Mouse (Mus musculus): ENCODE results near the gene Zbtb3. TPM values are rescaled to one million over a fixed set of nuclear protein-coding genes. Genes with fewer than 3 reads are reported as not detected.

The Zbtb3 gene
- total and polyA plus RNA-seq, 3 experiments = 1.2 to 2.5 (median 2.2) TPM

DNA sequence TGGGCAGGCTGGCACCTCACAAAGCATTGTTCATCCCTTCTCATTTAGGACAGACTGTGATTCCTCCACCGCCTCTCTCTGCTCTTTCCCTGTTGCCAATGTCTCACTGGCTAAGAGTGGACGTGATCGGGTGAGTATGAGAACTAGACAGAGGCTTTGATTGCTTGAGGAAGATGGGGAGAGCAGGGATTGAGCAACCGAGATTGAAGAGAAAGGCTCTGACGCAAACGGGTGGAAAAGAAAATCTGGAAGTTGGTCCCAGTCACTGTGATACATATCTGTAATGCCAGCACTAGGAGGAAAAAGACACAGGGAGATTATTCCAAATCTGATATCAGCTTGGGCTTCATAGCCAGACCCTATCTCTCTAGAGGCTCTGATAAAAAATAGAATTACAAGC is 40.6 kb downstream of the Zbtb3 start:
- no peaks in the 10 kb centered on the region for H3K9me3 ChIP-seq (replicated peaks; ENCODE audit: low read length)
- no peak overlapping the region for H3K27ac ChIP-seq (ENCODE audit: insufficient read depth, low read depth)
- TF ChIP-seq RAD21 (IDR thresholded peaks at IDR 0.05; ENCODE audit: low read depth, low read length) = no peak
- TF ChIP-seq BHLHE40 (IDR thresholded peaks at IDR 0.05; ENCODE audit: low read depth, low read length) = no peak
- TF ChIP-seq CHD1 (IDR thresholded peaks at IDR 0.05; ENCODE audit: low read depth, low read length) = no peak
- no peak for TF ChIP-seq ETS1 (conservative IDR thresholded peaks at IDR 0.05; ENCODE audit: low read depth, low read length)
- TF ChIP-seq TBP (conservative IDR thresholded peaks at IDR 0.05; ENCODE audit: low read depth, low read length) = no peak
- TF ChIP-seq MAZ (IDR thresholded peaks at IDR 0.05; ENCODE audit: low read depth, low read length) = no peak
- no peak for TF ChIP-seq USF2 (conservative IDR thresholded peaks at IDR 0.05; ENCODE audit: low read depth, low read length)
- TF ChIP-seq HCFC1 (IDR thresholded peaks at IDR 0.05; ENCODE audit: low read depth, low read length) = no peak
- no peak for TF ChIP-seq EP300 (IDR thresholded peaks at IDR 0.05; ENCODE audit: low read length)
- TF ChIP-seq TCF12 (IDR thresholded peaks at IDR 0.05; ENCODE audit: low read depth, low read length) = no peak
- TF ChIP-seq MXI1 (IDR thresholded peaks at IDR 0.05; ENCODE audit: low read depth, low read length) = no peak
- TF ChIP-seq POLR2AphosphoS2 (IDR thresholded peaks at IDR 0.05; ENCODE audit: low read depth, low read length) = no peak
- dilution Hi-C loops (cut with MboI; ENCODE audit: extremely low pct_ligation_motif_present, extremely low pct_unique_long_range_greater_than_20kb, low sequenced_read_pairs) (no loop called here), in situ Hi-C loops (cut with MboI; ENCODE audit: low pct_ligation_motif_present, low pct_unique_long_range_greater_than_20kb, low sequenced_read_pairs) (loop anchor here (25.0 kb wide), 1 partner anchor 1019 kb away; no protein-coding TSS in a partner anchor)
- no peak overlapping the region for H3K9ac ChIP-seq (ENCODE audit: insufficient read depth, low read depth)
- peaks cover 36 to 66% of the 10 kb centered on the region in 2 experiments for H3K36me3 ChIP-seq (replicated peaks in 1 of 2; ENCODE audit: control insufficient read depth in 1 of 2, insufficient read depth in 1 of 2, low read length in 1 of 2)
- no peaks in the 10 kb centered on the region for H3K27me3 ChIP-seq (replicated peaks)
- no peak for DNase-seq (ENCODE audit: extremely low read depth)
- H3K4me1 ChIP-seq (ENCODE audit: control insufficient read depth in 1 of 2, insufficient read depth in 2 of 2) = peaks cover 9 to 31% of the 10 kb centered on the region in 2 experiments
- no peak overlapping the region for H3K4me3 ChIP-seq (replicated peaks in 1 of 3; ENCODE audit: low read depth in 2 of 3, low read length in 2 of 3, poor library complexity in 1 of 3)
- peaks cover 20% of the 10 kb centered on the region for H3K79me2 ChIP-seq (replicated peaks; ENCODE audit: control insufficient read depth, extremely low read depth, insufficient read depth, poor library complexity, severe bottlenecking)
- no peak overlapping the region for H3K4me2 ChIP-seq (ENCODE audit: insufficient read depth, low read depth, poor library complexity, severe bottlenecking)

DNA sequence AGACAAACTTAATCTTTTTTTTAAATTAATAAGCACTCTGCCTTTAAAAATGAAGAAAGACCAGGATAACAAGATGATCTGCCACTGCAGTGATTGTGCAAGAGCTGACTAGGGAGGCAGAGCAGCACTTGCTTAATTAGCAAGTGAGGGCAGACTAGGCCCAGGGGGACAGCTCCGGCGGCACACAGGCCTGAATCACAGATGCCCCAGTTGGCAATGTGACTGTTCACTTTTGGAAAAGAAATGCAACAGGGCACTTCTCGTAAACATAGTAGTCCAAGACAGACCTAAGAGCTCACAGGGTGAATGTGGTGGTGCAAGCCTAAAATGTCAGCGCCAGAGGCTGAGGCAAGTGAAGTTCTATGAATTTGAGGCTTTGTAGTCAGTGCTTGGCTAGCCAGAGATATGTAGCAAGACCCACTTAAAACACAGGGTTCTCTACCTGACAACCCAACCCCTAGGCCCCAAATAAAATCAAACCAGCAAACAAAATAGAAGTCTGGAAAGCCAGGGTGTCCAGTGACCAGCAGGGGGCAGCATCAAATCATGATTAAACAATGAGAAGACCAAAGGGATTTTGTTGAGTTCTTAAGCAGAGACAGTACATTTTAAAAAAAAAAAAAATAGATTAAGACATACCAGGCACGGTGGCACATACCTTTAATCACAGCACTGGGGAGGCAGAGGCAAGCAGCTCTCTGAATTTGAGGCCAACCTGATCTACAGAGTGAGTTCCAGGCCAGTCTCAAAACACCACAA is 42.2 kb downstream of the Zbtb3 start:
- Histone ChIP-seq H3K4me1 (ENCODE audit: control insufficient read depth in 1 of 2, insufficient read depth in 2 of 2) (peaks cover 6 to 18% of the 10 kb centered on the region in 2 experiments), H3K9ac (ENCODE audit: insufficient read depth, low read depth) (no peak overlapping the region), H3K4me3 (replicated peaks in 1 of 3; ENCODE audit: low read depth in 2 of 3, low read length in 2 of 3, poor library complexity in 1 of 3) (no peak overlapping the region), H3K27me3 (replicated peaks) (no peaks in the 10 kb centered on the region), H3K36me3 (replicated peaks in 1 of 2; ENCODE audit: control insufficient read depth in 1 of 2, insufficient read depth in 1 of 2, low read length in 1 of 2) (peaks cover 42 to 77% of the 10 kb centered on the region in 2 experiments), H3K9me3 (replicated peaks; ENCODE audit: low read length) (no peaks in the 10 kb centered on the region), H3K79me2 (replicated peaks; ENCODE audit: control insufficient read depth, extremely low read depth, insufficient read depth, poor library complexity, severe bottlenecking) (peaks cover 15% of the 10 kb centered on the region), H3K27ac (ENCODE audit: insufficient read depth, low read depth) (no peak overlapping the region), H3K4me2 (ENCODE audit: insufficient read depth, low read depth, poor library complexity, severe bottlenecking) (no peak overlapping the region)
- no peak for TF ChIP-seq MAZ (IDR thresholded peaks at IDR 0.05; ENCODE audit: low read depth, low read length)
- TF ChIP-seq RAD21 (IDR thresholded peaks at IDR 0.05; ENCODE audit: low read depth, low read length) = peak; percentile 63
- peak; percentile 80 for TF ChIP-seq ZNF384 (IDR thresholded peaks at IDR 0.05; ENCODE audit: low read depth, low read length)
- TF ChIP-seq SMC3 (IDR thresholded peaks at IDR 0.05; ENCODE audit: low read depth, low read length) = peak; percentile 57
- TF ChIP-seq CTCF (conservative IDR thresholded peaks at IDR 0.05 in 1 of 2, IDR thresholded peaks at IDR 0.05 in 1 of 2; ENCODE audit: low read depth in 2 of 2, low read length in 2 of 2) = peak; percentile 65 to 79; a peak in 3 of 4 replicates
- dilution Hi-C loops (cut with MboI; ENCODE audit: extremely low pct_ligation_motif_present, extremely low pct_unique_long_range_greater_than_20kb, low sequenced_read_pairs) (no loop called here), in situ Hi-C loops (cut with MboI; ENCODE audit: low pct_ligation_motif_present, low pct_unique_long_range_greater_than_20kb, low sequenced_read_pairs) (loop anchor here (25.0 kb wide), 1 partner anchor 1018 kb away; no protein-coding TSS in a partner anchor)
- DNase-seq (ENCODE audit: extremely low read depth) = peak; percentile 75
